Mouse (Mus musculus): ENCODE results near the gene Tmem184b.

The Tmem184b gene

GRCm38 (mm10) chr15:79368313-79368811, 35.0 kb downstream of the Tmem184b start:
- DNase-seq (ENCODE audit: low spot score), result no peak

- no peak for DNase-seq (ENCODE audit: low spot score)
Observed at GRCm38 (mm10) chr15:79366402-79366801, 37.0 kb downstream of the Tmem184b start.

DNA sequence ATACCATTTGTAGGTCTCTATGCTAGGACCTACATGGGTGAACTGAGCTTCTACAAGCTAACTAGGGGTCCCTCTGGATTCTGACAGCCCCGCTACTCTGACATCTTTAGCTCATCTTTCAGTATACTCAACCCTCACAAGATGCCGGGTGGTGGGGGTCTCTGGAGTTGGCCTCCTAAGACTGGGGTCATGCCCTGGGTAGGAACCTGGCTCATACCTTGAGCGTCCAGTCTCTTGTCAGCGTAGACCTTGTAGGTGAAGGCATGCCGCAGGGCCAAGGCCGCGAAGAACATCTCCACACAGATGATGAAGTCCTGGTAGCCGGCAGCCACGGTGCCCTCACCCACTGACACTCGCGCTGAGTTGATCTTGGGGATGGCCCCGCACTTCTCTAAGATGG, 38.3 kb downstream of the Tmem184b start:
- no peak for DNase-seq (ENCODE audit: low spot score)

- no peak for DNase-seq (ENCODE audit: low spot score)
Observed at GRCm38 (mm10) chr15:79364120-79364519, 39.2 kb downstream of the Tmem184b start.

DNA sequence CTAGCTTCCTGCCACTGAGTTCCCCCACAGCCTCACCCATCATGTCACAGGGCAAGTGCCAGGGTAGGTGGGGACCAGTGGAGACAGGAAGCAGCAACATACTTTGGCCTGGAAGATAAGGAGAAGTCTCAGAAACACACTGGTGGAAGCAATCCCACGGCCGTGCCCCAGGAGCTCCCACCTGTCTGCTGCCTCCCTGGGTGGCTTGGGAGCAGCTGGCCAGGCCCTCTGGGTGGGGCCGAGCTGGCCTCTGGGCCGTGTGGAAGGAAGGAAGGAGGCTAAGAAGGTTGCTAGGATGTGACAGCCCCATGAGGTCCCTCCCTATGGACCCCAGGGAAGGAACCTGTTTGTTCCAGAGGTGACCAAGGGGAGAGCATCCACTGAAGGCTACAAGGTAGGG, 42.3 kb downstream of the Tmem184b start:
- no peak for DNase-seq (ENCODE audit: low spot score)

DNA sequence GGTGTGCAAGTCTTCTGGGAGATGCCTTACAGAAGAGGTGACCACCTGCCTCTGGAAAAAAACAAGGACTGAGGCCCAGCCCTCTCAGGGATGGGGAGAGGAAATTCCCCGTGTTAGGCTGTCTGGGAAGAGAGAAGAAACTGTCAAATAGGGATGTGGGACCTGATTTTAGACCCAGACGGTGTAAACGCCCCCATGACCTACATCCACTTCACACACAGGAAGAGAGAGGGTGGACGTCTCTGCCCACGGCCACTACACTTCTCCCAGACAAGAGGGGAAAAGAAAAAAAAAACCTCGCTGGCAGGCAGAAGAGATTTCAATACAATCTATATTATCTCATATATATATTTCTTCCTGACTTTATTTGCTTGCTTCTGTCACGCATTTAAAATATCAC, 43.0 kb downstream of the Tmem184b start:
- no peak for DNase-seq (ENCODE audit: low spot score)

DNA sequence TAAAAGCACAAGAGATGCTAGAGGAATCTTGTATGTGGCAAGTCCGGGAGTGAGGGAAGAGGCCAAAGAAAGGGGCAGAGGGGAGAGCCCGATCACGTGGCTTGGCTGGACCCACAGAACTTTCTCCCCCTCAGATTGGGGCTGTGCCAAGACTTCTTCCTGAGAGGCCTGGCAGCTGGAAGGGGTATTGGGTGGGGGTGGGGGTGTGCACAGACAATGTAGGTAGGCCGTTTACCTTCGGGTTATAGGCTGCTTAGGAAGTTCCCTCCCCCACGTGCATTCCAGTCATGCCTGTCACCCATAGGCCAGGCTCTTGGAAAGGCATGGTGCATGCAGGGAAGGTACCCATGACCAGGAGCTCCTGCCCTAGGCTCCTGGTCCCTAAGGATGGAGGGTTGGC, 43.4 kb downstream of the Tmem184b start:
- DNase-seq (ENCODE audit: low spot score), result no peak

DNA sequence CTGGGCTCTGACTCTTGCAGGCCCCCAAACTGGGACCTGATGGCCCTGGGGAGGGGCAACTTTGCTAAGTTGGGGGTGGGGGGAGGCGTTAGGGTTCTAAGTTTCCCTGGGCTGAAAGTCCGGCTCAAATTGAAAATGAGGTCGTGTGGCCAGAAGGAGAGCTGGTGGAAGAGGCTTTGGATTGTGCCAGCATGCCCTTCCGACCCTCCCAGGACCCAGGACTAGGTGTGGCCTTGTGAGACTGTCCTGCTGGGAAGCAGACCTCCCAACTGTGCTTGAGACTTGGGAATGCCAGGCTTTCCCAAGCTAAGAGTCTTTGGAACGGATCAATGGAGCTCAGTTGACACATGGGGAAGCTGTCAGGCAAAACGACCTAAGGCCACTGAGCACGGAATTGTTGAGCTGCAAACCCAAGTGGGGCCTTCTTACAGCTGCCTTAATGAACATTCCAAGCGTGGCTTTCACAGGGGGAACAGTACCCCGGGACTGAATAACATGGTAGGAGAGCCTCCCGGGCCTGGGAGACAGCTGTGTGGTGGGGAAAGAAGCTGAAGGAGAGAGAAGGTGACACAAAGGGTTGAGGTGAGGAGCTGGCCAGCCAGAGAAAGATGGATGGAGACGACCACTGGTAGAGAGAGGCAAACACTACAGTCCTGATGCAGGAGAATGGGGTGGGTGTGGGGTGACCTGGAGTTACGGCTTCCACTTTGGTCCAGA, 45.2 kb downstream of the Tmem184b start:
- no peak for DNase-seq (ENCODE audit: low spot score)

DNA sequence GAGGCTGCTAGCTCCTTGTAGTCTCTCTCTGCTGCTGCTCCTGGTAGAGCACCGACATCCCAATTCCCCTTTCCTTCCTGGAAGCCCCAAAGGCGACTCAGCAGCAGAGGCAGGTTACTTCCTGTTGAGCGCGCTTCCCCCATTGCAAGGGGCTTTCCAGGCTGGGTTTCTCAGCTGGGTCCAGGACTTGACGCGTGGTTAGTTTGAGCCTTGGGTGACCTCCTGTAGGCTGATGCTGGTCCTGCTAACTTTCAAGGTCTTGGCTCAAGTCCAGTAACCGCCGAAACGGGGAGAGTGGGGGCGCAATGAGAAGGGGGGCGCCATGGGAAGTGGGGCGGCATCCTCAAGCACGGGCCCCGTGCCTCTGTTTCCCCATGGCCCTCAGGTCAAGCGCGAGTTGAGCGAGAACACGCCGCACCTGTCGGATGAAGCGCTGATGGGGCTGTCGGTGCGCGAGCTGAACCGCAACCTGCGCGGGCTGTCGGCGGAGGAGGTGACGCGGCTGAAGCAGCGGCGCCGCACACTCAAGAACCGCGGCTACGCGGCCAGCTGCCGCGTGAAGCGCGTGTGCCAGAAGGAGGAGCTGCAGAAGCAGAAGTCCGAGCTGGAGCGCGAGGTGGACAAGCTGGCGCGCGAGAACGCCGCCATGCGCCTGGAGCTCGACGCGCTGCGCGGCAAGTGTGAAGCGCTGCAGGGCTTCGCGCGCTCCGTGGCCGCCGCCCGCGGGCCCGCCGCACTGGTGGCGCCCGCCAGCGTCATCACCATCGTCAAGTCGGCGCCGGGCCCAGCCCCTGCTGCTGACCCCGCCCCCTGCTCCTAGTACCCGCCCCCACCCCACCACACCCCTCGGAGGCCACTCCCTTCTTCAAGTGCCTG, 46.1 kb downstream of the Tmem184b start:
- no peak for DNase-seq (ENCODE audit: low spot score)

DNA sequence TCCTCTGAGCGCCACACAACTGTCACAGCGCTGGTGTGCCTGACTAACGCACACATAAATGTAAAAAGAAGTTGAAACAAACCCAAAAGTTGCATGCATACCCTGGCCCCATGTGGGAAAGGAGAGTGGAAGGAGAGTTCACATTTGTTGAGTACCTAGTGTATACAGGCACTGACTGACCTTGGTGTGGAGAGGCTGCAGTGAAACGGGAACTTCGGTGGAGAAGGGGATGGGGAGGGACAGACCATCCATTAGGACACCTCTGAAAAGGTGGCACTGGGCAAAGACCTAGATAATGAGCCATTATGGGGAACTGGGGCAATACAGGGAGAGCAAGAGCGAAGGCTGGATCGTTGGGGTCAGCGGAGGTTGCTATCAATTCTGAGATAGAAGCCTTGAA, 46.9 kb downstream of the Tmem184b start:
- DNase-seq (ENCODE audit: low spot score), result no peak

DNA sequence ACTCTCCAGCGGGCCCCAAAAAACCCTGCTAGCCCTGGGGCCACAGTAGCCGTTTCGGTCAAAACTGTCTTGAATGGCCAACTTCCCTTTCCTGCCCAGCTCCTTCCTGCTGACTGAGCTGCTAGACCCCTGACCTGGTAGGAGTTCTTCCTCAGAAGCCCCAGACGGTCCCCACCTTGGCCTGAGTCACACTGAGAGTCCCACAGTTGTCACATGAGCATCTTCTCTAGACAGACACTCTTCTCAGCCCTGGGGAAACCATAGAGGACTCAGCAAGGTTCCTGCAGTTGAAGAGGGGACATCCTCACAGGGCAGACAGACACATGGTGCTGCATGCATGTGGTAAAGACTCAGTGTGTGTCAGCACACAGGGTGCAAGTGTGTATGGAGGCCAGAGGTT, 48.8 kb downstream of the Tmem184b start:
- DNase-seq (ENCODE audit: low spot score), result no peak

GRCm38 (mm10) chr15:79353690-79354305, 49.6 kb downstream of the Tmem184b start:
- DNase-seq (ENCODE audit: low spot score), result no peak

GRCm38 (mm10) chr15:79352479-79352878, 50.9 kb downstream of the Tmem184b start:
- DNase-seq (ENCODE audit: low spot score), result no peak

DNA sequence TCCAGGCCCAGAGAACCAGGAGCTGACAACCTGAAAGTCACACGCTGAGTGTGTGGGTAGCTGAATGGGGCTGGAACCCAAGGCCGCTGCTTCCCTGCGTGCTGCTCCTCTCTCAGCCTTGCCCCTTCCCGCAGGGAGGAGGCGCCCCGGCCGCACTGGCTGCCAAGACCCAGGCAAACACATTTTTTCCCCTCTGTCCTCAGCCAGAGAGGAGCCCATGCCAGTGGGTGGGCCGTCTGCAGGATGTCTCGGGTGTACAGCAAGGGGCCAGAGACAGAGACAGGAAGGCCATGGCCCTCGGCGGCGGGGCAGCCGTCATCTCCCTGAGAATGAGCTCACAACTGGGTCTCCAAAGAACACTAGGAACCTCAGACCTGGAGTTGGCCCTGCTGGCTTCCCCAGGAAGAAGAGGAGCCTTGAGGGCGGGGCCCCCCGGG, 52.0 kb downstream of the Tmem184b start:
- no peak for DNase-seq (ENCODE audit: low spot score)

DNA sequence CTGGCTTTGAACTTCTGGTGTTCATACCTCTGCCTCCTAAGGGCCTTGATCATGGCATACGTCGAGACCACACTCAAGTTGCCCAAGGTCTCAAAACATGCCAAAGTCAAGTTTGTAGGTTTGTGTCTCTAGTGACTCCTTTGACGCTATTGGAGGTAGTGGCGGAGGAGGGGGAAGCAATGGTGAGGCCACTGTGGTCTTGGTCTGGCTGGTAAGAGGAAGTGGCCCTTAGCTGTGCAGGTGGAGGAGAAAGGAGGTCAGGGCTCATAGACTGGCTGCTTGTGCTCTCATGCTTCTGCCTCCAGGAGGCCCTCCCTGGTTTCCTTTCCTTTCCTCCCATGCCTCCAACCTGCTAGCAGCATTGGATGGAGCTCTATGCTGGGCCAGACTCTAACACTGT, 52.5 kb downstream of the Tmem184b start:
- DNase-seq (ENCODE audit: low spot score), result no peak

DNA sequence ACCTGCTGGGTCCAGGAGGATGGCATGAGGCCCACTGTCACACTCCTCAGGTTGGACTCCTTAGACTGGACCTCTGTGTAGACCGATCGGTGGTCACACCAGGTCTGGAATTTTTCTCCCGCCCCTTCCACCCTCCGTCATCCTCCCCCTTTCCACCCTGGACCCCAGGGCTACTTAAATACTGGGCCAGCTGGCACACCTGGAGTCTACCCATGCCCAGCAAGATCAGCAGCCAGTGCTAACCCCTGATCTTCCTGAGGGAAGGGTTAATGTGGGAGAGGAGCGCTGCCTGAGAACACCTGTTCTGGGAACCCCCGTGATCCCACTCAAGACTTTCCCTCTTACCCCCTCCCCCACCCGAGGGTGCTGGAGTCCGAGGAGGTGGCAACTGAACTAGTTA, 54.7 kb downstream of the Tmem184b start:
- no peak for DNase-seq (ENCODE audit: low spot score)

- no peak for DNase-seq (ENCODE audit: low spot score)
Observed at GRCm38 (mm10) chr15:79347845-79348506, 55.4 kb downstream of the Tmem184b start.

GRCm38 (mm10) chr15:79347165-79347844, 56.1 kb downstream of the Tmem184b start:
- peak; percentile 75 for DNase-seq (ENCODE audit: low spot score)

- no peak for DNase-seq (ENCODE audit: low spot score)
Observed at GRCm38 (mm10) chr15:79346051-79346793, 57.1 kb downstream of the Tmem184b start, which contains the start of gene Maff. Gene Maff (plus strand): TSS chr15:79346621.

GRCm38 (mm10) chr15:79344627-79345026, 58.7 kb downstream of the Tmem184b start:
- DNase-seq (ENCODE audit: low spot score), result no peak

All from left cerebral cortex, adult 11 months (tissue).